Mouse (Mus musculus): ENCODE results near the gene Rtp4.

Rtp4 gene

DNA sequence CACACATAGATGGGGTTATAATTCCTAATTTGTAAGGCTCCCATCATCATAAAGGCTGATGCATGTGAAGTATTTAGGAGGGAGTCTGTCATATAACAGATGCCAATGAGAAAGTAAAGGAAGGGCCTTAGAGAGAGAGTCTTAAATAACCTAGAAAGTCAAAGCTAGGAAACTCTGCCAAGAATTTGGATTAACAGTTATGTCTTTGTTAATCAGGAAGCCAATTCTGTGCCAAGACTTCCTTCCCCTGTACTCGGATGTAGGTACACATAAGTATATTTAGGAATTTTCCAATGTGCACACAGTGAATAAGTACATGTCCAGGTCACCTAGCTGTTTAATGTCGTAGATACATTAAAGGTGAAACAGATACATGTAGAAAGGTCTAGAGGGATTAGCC, 3.5 kb upstream of the Rtp4 start:
- no peak for DNase-seq

- no peak for DNase-seq
Observed at GRCm38 (mm10) chr16:23517230-23517629, 2.9 kb upstream of the Rtp4 start.

DNA sequence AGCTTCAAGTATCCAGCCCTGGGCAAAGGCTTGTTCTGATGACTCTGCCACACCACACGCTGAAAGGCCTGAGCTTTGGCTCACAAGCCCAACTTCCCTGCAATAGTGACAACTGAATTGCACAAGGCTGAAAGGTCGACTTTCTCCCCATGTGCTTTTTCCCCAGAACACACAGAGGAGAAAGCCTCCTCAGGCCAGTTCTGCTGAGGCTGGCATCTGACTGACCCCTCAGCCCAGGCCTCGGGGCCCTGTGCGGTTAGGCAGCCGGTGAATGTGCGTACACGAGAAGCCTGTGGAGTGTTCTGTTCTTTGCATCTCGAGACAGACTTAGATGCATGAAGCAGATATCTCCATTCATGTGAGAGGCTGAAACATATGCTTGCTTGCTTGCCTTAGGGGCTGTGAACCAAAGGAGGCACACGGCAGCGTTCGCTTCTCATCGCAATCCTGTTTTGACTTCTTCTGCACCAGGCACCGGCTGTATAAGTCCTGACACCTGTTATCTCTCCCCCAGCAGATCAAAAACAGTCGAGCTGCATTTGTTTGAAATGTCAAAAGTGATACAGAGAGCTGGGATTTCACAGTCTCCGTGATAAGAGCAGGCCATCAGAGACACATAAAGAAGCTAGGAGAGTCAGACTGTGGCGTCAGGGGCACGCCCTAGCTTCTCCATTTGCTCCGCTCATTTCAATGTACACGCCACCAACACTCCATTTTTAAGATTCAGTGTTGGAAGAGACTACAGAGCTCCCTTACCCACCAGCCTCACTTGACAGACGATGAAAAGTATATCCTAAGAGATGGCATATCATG, 2.1 kb upstream of the Rtp4 start:
- no peak for DNase-seq

GRCm38 (mm10) chr16:23518567-23519369, 1.3 kb upstream of the Rtp4 start:
- no peak for DNase-seq

- DNase-seq = no peak
Observed at GRCm38 (mm10) chr16:23519771-23520170, 320 bp upstream of the Rtp4 start.

DNA sequence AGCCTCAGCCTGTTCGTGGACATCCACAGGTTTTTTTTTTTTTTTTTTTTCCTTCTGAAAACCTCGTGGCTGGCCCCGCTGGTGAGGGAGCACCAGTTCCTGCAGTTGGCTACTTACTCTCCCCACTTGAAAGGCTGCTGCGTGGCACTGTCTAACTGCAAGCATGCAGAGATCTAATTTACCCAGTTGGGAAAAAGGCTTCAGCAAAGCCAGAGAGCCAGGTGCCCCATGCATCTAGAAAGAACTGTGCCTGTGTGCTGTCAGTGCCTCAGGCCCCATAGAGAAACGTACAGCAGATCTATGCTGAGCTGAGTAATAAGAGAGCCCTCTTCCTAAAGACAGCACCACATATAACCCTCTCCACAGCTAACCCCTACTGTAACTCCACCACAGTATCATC, 1.0 kb downstream of the Rtp4 start:
- no peak for DNase-seq

GRCm38 (mm10) chr16:23522081-23522480, 2.0 kb downstream of the Rtp4 start:
- no peak for DNase-seq

DNA sequence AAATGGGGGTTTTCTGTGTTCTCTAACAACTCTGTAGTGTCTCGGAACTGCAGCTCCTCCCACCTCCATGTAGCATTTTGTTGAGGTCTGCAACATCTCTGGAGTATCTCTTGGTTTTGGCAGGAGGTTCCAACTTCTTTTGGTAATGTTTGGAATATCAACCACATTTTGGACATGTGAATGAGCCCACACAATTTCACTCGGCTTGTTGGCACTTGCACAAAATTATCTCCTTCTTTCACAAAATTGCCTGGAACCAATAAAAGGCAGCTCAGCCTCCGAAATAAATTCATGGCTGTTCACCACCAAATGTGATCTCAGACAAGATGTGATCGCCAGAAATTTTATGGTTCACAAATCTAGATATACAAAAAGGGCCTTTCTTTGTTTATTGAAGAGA, 9.1 kb downstream of the Rtp4 start:
- no peak for DNase-seq

DNA sequence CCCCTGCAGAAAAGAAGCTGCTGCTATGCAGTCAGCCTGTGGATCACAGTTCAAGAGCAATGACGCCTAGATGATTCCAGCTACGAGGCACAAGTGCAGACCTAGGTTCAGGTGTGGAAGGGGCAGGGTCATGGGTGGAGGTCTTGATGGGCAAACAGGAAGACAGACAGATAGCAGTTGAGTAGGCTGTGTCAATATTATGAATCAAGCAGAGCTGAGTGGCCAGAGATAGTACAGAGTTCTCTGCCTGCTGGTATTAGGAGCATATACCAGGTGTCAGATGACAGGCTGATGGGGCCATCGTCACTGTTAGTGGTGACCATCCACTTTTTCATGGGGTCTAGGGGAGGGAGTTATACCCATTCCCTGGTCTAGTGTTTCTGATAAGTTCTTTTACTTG, 13.6 kb downstream of the Rtp4 start:
- no peak for DNase-seq

GRCm38 (mm10) chr16:23541046-23541445, 21.0 kb downstream of the Rtp4 start:
- no peak for DNase-seq

GRCm38 (mm10) chr16:23542866-23543265, 22.8 kb downstream of the Rtp4 start:
- no peak for DNase-seq

GRCm38 (mm10) chr16:23544361-23544760, 24.3 kb downstream of the Rtp4 start:
- DNase-seq = no peak

DNA sequence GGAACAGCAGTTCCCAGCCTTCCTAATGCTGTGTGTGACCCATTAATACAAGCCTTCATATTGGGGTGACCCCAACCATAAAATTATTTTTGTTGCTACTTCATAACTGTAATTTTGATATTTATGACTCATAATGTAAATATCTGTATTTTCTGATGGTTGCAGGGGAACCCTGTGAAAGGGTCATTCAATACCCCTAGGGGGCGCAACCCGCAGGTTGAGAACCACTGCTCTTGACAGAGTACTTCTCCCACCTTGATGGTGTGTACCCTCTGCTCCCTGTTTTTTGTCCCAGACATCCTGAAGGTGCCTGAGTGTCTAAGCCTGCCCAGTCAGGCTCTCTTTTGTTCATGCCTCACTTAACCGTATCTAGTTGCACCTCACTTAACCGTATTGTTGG, 27.7 kb downstream of the Rtp4 start:
- DNase-seq = no peak

GRCm38 (mm10) chr16:23550346-23550980, 30.4 kb downstream of the Rtp4 start:
- peak; percentile 38 for DNase-seq

DNA sequence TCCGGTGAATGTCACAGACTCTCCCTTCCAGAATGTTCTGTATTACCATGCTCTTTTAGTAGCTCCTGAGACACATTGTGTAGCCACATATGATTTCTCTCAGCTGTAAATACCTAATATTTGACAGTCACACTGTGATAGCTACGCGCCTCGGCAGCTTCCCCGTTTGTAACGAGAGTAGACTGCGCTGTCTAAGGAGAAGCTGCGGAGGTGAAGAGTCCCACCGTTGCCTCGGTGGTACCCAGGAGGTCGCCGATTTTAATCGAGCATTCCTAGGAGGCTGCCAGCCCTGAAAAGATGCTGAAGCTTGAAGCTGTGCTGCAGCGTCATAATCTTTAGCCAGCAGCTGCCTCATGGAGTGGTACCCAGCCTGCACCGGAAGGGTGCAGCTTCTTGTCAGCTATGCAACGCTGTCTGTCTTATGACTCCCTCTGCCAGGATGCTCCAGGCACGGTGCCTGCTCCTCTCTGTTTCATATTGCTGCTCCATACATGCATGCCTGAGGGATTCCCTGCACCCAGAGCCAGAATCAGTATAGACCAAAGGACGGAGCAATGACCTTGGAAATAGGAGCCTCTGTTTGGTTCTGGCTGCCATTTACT, 31.0 kb downstream of the Rtp4 start:
- no peak for DNase-seq

- no peak for DNase-seq
Observed at GRCm38 (mm10) chr16:23554673-23555072, 34.6 kb downstream of the Rtp4 start.

GRCm38 (mm10) chr16:23557195-23557594, 37.1 kb downstream of the Rtp4 start:
- DNase-seq = no peak

DNA sequence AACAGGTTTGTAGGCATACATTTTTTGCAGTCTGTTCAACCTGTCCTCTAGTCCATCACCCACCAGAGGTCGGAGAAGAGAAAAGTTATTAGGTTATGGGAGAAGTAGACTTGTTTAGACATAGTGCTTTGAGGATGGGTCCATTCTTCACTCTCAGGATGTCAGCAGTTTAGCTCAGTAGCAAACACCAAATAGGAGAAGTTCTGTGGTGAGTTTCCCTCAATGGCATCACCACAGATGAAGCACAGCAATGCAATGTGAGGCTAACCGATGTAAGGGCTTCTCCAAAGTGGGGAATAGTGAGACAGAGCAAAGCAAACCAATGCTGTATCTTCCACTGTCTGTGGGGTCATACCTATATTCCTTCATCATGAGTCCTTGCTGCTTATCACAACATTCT, 37.6 kb downstream of the Rtp4 start:
- DNase-seq = no peak

DNA sequence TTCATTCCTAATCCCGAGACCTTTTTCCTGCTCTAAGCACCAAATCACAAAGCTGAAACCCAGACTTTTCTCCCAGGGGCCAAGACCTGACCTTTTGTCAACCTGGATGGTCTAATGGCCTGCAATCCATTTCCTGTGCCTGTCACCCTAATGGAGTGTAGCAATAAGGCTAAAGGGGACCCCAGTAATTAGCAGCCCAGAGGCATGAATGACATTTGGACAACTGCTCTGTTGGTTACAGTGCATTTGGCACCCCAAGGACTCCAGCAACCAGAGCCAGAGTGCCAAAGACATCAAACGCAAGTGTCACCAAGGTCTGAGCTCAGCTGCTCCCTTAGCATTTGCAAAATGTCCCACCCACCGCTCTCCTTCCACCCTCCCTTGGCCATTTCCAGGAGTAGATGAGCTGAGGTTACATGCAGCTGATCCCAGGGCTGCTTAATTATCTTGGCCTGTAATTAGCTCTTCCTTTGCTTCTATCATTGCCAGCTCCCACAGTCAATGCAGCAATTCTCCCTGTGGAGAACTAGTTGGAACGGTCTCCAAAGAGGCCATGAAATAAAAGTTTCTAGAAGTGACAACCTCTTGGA, 48.4 kb downstream of the Rtp4 start:
- DNase-seq = no peak

GRCm38 (mm10) chr16:23574561-23574960, 54.5 kb downstream of the Rtp4 start:
- DNase-seq = no peak

GRCm38 (mm10) chr16:23591119-23592105, 71.3 kb downstream of the Rtp4 start:
- no peak for DNase-seq

GRCm38 (mm10) chr16:23592501-23592900, 72.4 kb downstream of the Rtp4 start:
- DNase-seq = no peak

All from cerebellum, adult 8-10 months (tissue).